8 mouse cellular contexts compared by ENCODE assay signal in the genomic region with DNA sequence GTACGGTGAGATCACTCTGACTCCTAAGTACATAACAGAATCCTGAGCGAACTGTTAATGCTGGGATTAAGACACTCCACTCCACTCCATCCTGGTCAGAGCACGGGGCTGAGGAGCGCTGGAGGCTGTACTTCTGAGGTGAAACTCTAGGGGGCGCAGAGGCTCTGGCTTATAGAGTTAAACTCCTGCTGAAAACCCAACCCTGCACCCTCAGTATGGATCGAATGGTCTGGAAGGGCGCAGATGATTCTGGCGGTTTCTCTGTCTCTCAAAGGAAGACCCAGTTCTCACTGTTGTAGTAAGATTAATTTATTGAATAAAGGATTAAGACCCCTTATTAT. TPM values are rescaled to one million over a fixed set of nuclear protein-coding genes. Genes with fewer than 3 reads are reported as not detected.
DNase-seq lines count a peak whose midpoint lies in the region; TF ChIP-seq lines count a peak whose summit lies in the region.

No protein-coding gene starts in this region.

- DNase-seq in CD4-positive helper T cell, adult 2 months (ENCODE audit: low read depth, low spot score) = peak; percentile 50
- DNase-seq in ES-E14 (ENCODE audit: low read depth, low spot score) = peak; percentile 72
- DNase-seq in cerebellum, adult 8-10 months = peak; percentile 48
- DNase-seq in gastrocnemius, adult 2 months = peak; percentile 62
- DNase-seq in kidney, adult 9 months = peak; percentile 73
- DNase-seq in lung, adult 18-20 months = peak; percentile 61 to 73
- DNase-seq in right cerebral cortex, postnatal 14 days = peak; percentile 52
- DNase-seq in MN1 (ENCODE audit: low spot score) = no peak

- H3K4me1 ChIP-seq in ES-E14 (ENCODE audit: control insufficient read depth in 2 of 2, insufficient read depth in 2 of 2, low read length in 2 of 2, poor library complexity in 1 of 2) = no peaks in the 10 kb centered on the region; a peak in 1 of 4 replicates

- in situ Hi-C loops in ES-E14 (cut with MboI; ENCODE audit: low sequenced_read_pairs in 2 of 2, unreplicated experiment in 2 of 2) = no loop called here

- peak; percentile 78 for TF ChIP-seq CTCF in gastrocnemius, adult 2 months (IDR thresholded peaks at IDR 0.05)

- H3K27ac ChIP-seq in ES-E14 (ENCODE audit: insufficient read depth, low read depth, low read length, poor library complexity, severe bottlenecking) = no peak overlapping the region
- H3K27ac ChIP-seq in gastrocnemius, adult 2 months = no peak overlapping the region

- no peak overlapping the region for H3K4me3 ChIP-seq in ES-E14 (ENCODE audit: insufficient read depth in 1 of 2, low read depth in 1 of 2, low read length in 2 of 2, poor library complexity in 1 of 2, severe bottlenecking in 1 of 2)
- no peak overlapping the region for H3K4me3 ChIP-seq in gastrocnemius, adult 2 months

- H3K9ac ChIP-seq in ES-E14 (ENCODE audit: insufficient read depth, low read depth, low read length, poor library complexity, severe bottlenecking) = no peak overlapping the region

- intact Hi-C loops in gastrocnemius, adult 2 months (cut with DNase I) = loop anchor here (2.0 kb wide), 1 partner anchor 74 kb away; no protein-coding TSS in a partner anchor

- no peaks in the 10 kb centered on the region for H3K9me3 ChIP-seq in ES-E14 (ENCODE audit: control insufficient read depth, insufficient read depth, low read depth, low read length)

- no peaks in the 10 kb centered on the region for H3K36me3 ChIP-seq in ES-E14 (ENCODE audit: control insufficient read depth, insufficient read depth, low read length, poor library complexity, severe bottlenecking)

TF ChIP-seq in ES-E14, 5 proteins besides CTCF, POLR2A, EP300 and RAD21:
- TF ChIP-seq CHD2 (IDR thresholded peaks at IDR 0.05; ENCODE audit: low read depth, low read length) = no peak
- no peak for TF ChIP-seq ZC3H11A (IDR thresholded peaks at IDR 0.05; ENCODE audit: borderline replicate concordance, low read depth, low read length)
- TF ChIP-seq HCFC1 (IDR thresholded peaks at IDR 0.05; ENCODE audit: borderline replicate concordance, insufficient read depth, low read length) = no peak
- no peak for TF ChIP-seq ZNF384 (IDR thresholded peaks at IDR 0.05; ENCODE audit: low read depth, low read length)
- TF ChIP-seq MAFK (IDR thresholded peaks at IDR 0.05; ENCODE audit: insufficient read depth, low read depth, low read length) = no peak

RNA-seq across cellular contexts. Expression of a gene that starts 8.1 kb away (rescaled TPM):
- 10.7 and 12.2 TPM in 2 replicates for total RNA-seq in ES-E14 (2012; rRNA removed)
- not detected for total RNA-seq in gastrocnemius, adult 2 months (2021)

RNA-seq across cellular contexts. Expression of a gene that starts 23.3 kb away (rescaled TPM):
- total RNA-seq in ES-E14 (2012; rRNA removed) = not detected in 2 replicates
- under 1 TPM; 0.54 to 0.78 TPM for total RNA-seq in gastrocnemius, adult 2 months (2021)

RNA-seq across cellular contexts. Expression of a gene that starts 27.9 kb away (rescaled TPM):
- 1.5 and 2.2 TPM in 2 replicates for total RNA-seq in ES-E14 (2012; rRNA removed)
- under 1 TPM; 0.23 to 0.45 TPM for total RNA-seq in gastrocnemius, adult 2 months (2021)

RNA-seq across cellular contexts. Expression of a gene that starts 28.6 kb away (rescaled TPM):
- total RNA-seq in ES-E14 (2012; rRNA removed) = 0.85 TPM in 2 replicates
- total RNA-seq in gastrocnemius, adult 2 months (2021) = not detected

RNA-seq across cellular contexts. Expression of a gene that starts 39.8 kb away (rescaled TPM):
- total RNA-seq in ES-E14 (2012; rRNA removed) = 55.8 and 65.1 TPM in 2 replicates
- 10 to 100 TPM; 31.5 to 33.2 TPM for total RNA-seq in gastrocnemius, adult 2 months (2021)

Comparison
In these comparisons a context has a peak if more than half of its experiments do, and no peak if none do; other contexts are left out.
1. RNA of a gene that starts 8.1 kb away (total RNA-seq): 10.7 to 12.2 TPM in ES-E14; not detected in gastrocnemius, adult 2 months; every median in the first group is over 10 times any median in the second.